Mouse (Mus musculus) intestine, postnatal 0 days (tissue): ENCODE measurements at regions not wholly inside any gene's neighbourhood (a gene's known extent, or its start where the extent isn't known, plus 50 kb on each side); places are given as distances from the start of the nearest gene placed in this dataset.

ENCODE experiments used
- ATAC-seq: fragments of 200-750 bp; cut with Nextera tagmentation; 2 replicates; pipeline ENCODE4 v1.8.0; 2017; ENCODE audit warnings: mild to moderate bottlenecking, moderate TSS enrichment, moderate library complexity
- H3K27ac ChIP-seq: fragments of 300-500 bp; sonication (generic); 2 replicates; pipeline ENCODE4 v1.5.1; 2014; ENCODE audit warnings: mild to moderate bottlenecking, low read depth, low read length, moderate library complexity
- H3K27me3 ChIP-seq: fragments of 300-500 bp; sonication (generic); replicated peaks from 2 replicates; pipeline ENCODE4 v1.6.1; 2014; ENCODE audit warnings: low read length, mixed read lengths; ENCODE audit not compliant: control insufficient read depth, insufficient read depth
- H3K36me3 ChIP-seq: fragments of 300-500 bp; sonication (generic); 2 replicates; pipeline ENCODE4 v1.6.1; 2014; ENCODE audit warnings: mild to moderate bottlenecking, moderate library complexity; ENCODE audit not compliant: control insufficient read depth, insufficient read depth
- H3K4me1 ChIP-seq: fragments of 300-500 bp; sonication (generic); replicated peaks from 2 replicates; pipeline ENCODE4 v1.6.1; 2014; ENCODE audit warnings: antibody characterized with exemption, low read length, mixed read lengths; ENCODE audit not compliant: control insufficient read depth, insufficient read depth
- H3K4me2 ChIP-seq: fragments of 300-500 bp; sonication (generic); replicated peaks from 2 replicates; pipeline ENCODE4 v1.6.1; 2014; ENCODE audit warnings: low read depth, mild to moderate bottlenecking, moderate library complexity
- H3K4me3 ChIP-seq: fragments of 300-500 bp; sonication (generic); 2 replicates; pipeline ENCODE4 v1.5.1; 2014; ENCODE audit warnings: low read depth, low read length
- H3K9ac ChIP-seq: fragments of 300-500 bp; sonication (generic); 2 replicates; pipeline ENCODE4 v1.6.1; 2014; ENCODE audit warnings: mild to moderate bottlenecking, low read depth, low read length
- H3K9me3 ChIP-seq: fragments of 300-500 bp; sonication (generic); 2 replicates; pipeline ENCODE4 v1.6.1; 2016; ENCODE audit warnings: mixed run types; ENCODE audit not compliant: control insufficient read depth
- CTCF ChIP-seq: sonication (generic); IDR thresholded peaks from 2 replicates; pipeline ENCODE4 v1.5.1; 2016; ENCODE audit warnings: low read depth, mild to moderate bottlenecking, control low read depth, antibody characterized with exemption, moderate library complexity
- WGBS: fragments of 180-500 bp; shearing (Covaris S2); extraction: QIAGEN DNeasy Blood & Tissue Kit; methylation state at CpG from one replicate; pipeline ENCODE4 v1.1.7; 2014; 5-methylcytosine and 5-hydroxymethylcytosine counted together

- Histone ChIP-seq H3K9ac (no peak overlapping the region), H3K4me2 (no peak overlapping the region), H3K27ac (no peak overlapping the region), H3K36me3 (no peaks in the 10 kb centered on the region), H3K27me3 (no peaks in the 10 kb centered on the region), H3K4me1 (no peaks in the 10 kb centered on the region), H3K4me3 (no peak overlapping the region), H3K9me3 (no peaks in the 10 kb centered on the region)
- no peak for TF ChIP-seq CTCF
- ATAC-seq = no peak
- 89% methylated on average over 9 of the region's 9 CpGs for WGBS
These were observed 67.1 kb upstream of the A530016L24Rik start for GRCm38 (mm10) chr12:112422177-112422576.

- Histone ChIP-seq H3K9ac (no peak overlapping the region), H3K36me3 (no peaks in the 10 kb centered on the region), H3K9me3 (no peaks in the 10 kb centered on the region), H3K27me3 (no peaks in the 10 kb centered on the region), H3K4me1 (no peaks in the 10 kb centered on the region), H3K27ac (no peak overlapping the region), H3K4me3 (no peak overlapping the region), H3K4me2 (no peak overlapping the region)
- TF ChIP-seq CTCF = no peak
- WGBS = 89% methylated on average over 6 of the region's 6 CpGs
- ATAC-seq = no peak
These were observed 65.1 kb upstream of the A530016L24Rik start for GRCm38 (mm10) chr12:112424150-112424549.

DNA sequence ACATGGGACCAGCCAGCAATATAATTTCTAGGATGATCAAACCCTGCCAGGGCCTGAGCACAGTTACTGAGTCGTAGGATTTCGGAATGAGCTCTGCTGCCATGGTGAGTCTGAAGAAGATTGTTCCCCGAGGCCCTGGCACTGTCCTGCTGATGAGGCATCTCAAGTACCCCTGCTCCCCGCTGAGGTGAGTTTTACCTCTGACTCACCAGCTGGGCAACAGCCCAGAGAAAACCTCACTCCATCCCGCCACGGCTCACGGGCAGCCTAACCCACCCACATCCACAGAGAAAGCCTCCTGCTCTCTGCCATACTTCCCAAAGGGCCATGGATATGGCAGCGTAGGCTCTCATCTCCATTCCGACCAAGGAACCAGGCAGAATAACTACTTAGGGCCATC is 62.6 kb upstream of the A530016L24Rik start:
- Histone ChIP-seq H3K4me2 (no peak overlapping the region), H3K9me3 (no peaks in the 10 kb centered on the region), H3K27ac (no peak overlapping the region), H3K36me3 (no peaks in the 10 kb centered on the region), H3K9ac (no peak overlapping the region), H3K27me3 (no peaks in the 10 kb centered on the region), H3K4me3 (no peak overlapping the region), H3K4me1 (no peaks in the 10 kb centered on the region)
- ATAC-seq = no peak
- no peak for TF ChIP-seq CTCF
- WGBS = 85% methylated on average over 9 of the region's 9 CpGs

GRCm38 (mm10) chr12:112430104-112430846 is 59.0 kb upstream of the A530016L24Rik start:
- Histone ChIP-seq H3K4me2 (no peak overlapping the region), H3K4me3 (no peak overlapping the region), H3K36me3 (no peaks in the 10 kb centered on the region), H3K4me1 (no peaks in the 10 kb centered on the region), H3K27me3 (no peaks in the 10 kb centered on the region), H3K9me3 (no peaks in the 10 kb centered on the region), H3K9ac (no peak overlapping the region), H3K27ac (no peak overlapping the region)
- no peak for TF ChIP-seq CTCF
- ATAC-seq = no peak
- 55% methylated on average over 22 of the region's 22 CpGs for WGBS

DNA sequence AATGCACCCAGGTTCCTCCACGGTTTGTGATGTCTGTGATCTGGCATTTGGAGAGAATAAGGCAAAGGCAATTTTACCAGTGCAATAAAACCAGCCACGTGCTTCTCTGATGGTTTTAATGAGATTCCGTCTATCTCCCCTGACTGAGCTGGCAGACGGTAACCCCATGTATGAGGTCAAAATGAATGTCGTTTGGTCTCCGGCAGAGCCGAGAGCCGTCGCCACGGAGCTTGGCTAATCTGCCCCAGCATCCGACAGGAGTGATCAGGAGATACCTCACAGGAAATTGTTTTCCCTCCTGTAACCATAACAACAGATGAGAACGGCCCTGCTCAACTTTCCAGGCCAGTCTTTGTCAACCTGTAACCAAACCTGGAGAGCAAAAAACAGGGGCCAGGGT is 55.9 kb upstream of the A530016L24Rik start:
- Histone ChIP-seq H3K4me1 (no peaks in the 10 kb centered on the region), H3K36me3 (no peaks in the 10 kb centered on the region), H3K9me3 (no peaks in the 10 kb centered on the region), H3K9ac (no peak overlapping the region), H3K27me3 (no peaks in the 10 kb centered on the region), H3K4me2 (no peak overlapping the region), H3K27ac (no peak overlapping the region), H3K4me3 (no peak overlapping the region)
- TF ChIP-seq CTCF = no peak
- WGBS = 22% methylated on average over 12 of the region's 12 CpGs
- no peak for ATAC-seq

DNA sequence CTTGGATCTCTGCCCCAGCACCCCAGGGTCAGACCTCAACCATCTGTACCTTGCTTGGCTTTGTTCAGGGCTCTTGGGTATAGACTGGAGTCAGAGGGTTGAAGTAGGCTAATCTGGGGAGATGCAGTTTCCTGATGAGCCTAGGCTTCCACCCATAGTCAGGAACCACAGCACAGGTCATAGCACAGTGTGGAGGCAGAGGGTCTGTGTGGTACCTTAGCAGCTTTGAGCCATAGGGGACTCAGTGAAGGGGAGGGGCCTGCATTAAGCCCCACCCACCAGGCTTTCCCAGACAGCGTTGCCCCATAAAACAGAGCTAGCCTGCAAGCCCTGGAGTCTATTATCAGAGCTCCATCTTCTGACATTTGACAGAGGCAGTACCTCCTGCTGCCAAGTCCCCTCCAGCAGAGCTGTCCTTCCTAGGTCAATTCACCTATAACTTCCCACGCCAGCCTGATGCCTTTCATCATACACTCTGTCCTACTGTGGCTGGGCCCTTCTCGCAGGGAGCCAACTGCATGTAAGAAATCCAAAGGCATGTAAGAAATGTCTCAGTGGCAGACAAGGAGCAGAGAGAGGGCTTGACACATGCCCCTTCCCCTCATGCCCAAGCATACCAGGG is 54.5 kb upstream of the A530016L24Rik start:
- no peak for ATAC-seq
- H3K9ac ChIP-seq = no peak overlapping the region
- H3K4me1 ChIP-seq = no peaks in the 10 kb centered on the region
- no peak overlapping the region for H3K4me3 ChIP-seq
- no peaks in the 10 kb centered on the region for H3K9me3 ChIP-seq
- H3K27ac ChIP-seq = no peak overlapping the region
- H3K4me2 ChIP-seq = no peak overlapping the region
- TF ChIP-seq CTCF = no peak
- no peaks in the 10 kb centered on the region for H3K27me3 ChIP-seq
- no peaks in the 10 kb centered on the region for H3K36me3 ChIP-seq
- WGBS = 57% methylated on average over 3 of the region's 3 CpGs
